Comparison of ENCODE assay signal across 9 mouse cellular contexts in genomic region chr14:15785230-15785629, GRCm38 (mm10).
DNase-seq lines count a peak whose midpoint lies in the region; ATAC-seq and TF ChIP-seq lines count a peak whose summit lies in the region.
"Had no signal": no experiment of that assay in that cellular context is flagged by ENCODE, and none has a peak within 500 bp of the region (broad histone marks: within the 10 kb centered on the region; RNA-seq: fewer than 3 reads in every experiment).

No protein-coding gene starts in this region.

- H3K9me3 ChIP-seq in forebrain, postnatal 0 days (ENCODE audit: low read length), result no peaks in the 10 kb centered on the region
- no peaks in the 10 kb centered on the region for H3K9me3 ChIP-seq in neural tube, embryonic 12.5 days
- H3K9me3 ChIP-seq in liver, embryonic 12.5 days (replicated peaks), result no peaks in the 10 kb centered on the region

- 41% methylated on average over 1 of the region's 1 CpGs for WGBS in forebrain, postnatal 0 days
- 58% methylated on average over 1 of the region's 1 CpGs for WGBS in neural tube, embryonic 12.5 days
- WGBS in liver, embryonic 12.5 days (ENCODE audit: insufficient replicate concordance), result 34% methylated on average over 1 of the region's 1 CpGs

- no peaks in the 10 kb centered on the region for H3K4me1 ChIP-seq in forebrain, postnatal 0 days (ENCODE audit: insufficient read depth)
- H3K4me1 ChIP-seq in neural tube, embryonic 12.5 days, result no peaks in the 10 kb centered on the region; the same call in 1 of the 2 replicates
- no peaks in the 10 kb centered on the region for H3K4me1 ChIP-seq in liver, embryonic 12.5 days

- no peak overlapping the region for H3K4me2 ChIP-seq in forebrain, postnatal 0 days (ENCODE audit: low read depth)
- H3K4me2 ChIP-seq in neural tube, embryonic 12.5 days (replicated peaks), result no peak overlapping the region
- H3K4me2 ChIP-seq in liver, embryonic 12.5 days, result no peak overlapping the region

- no peak overlapping the region for H3K4me3 ChIP-seq in forebrain, postnatal 0 days (ENCODE audit: low read depth, low read length)
- H3K4me3 ChIP-seq in neural tube, embryonic 12.5 days, result no peak overlapping the region
- no peak overlapping the region for H3K4me3 ChIP-seq in liver, embryonic 12.5 days

- peak; percentile 3 to 6 for DNase-seq in layer of hippocampus, adult 8-10 months (ENCODE audit: low spot score in 2 of 2)
- DNase-seq in layer of hippocampus, adult 18-20 months (ENCODE audit: low spot score in 2 of 2), result no peak
- peak; percentile 93 for DNase-seq in brain, adult 2 months (ENCODE audit: low read depth, low spot score)
- peak; percentile 39 for DNase-seq in forebrain, postnatal 0 days
- DNase-seq in spleen, postnatal 10 days (ENCODE audit: low spot score in 2 of 2), result no peak

- H3K9ac ChIP-seq in forebrain, postnatal 0 days, result no peak overlapping the region
- H3K9ac ChIP-seq in neural tube, embryonic 12.5 days, result no peak overlapping the region
- H3K9ac ChIP-seq in liver, embryonic 12.5 days, result no peak overlapping the region

- TF ChIP-seq CTCF in forebrain, postnatal 0 days (IDR thresholded peaks at IDR 0.05; ENCODE audit: low read depth), result no peak

- H3K27ac ChIP-seq in forebrain, postnatal 0 days (ENCODE audit: low read depth, low read length), result no peak overlapping the region
- H3K27ac ChIP-seq in neural tube, embryonic 12.5 days, result no peak overlapping the region; the same call in 1 of the 2 replicates
- no peak overlapping the region for H3K27ac ChIP-seq in liver, embryonic 12.5 days

- no peaks in the 10 kb centered on the region for H3K36me3 ChIP-seq in forebrain, postnatal 0 days (ENCODE audit: insufficient read depth)
- no peaks in the 10 kb centered on the region for H3K36me3 ChIP-seq in neural tube, embryonic 12.5 days
- no peaks in the 10 kb centered on the region for H3K36me3 ChIP-seq in liver, embryonic 12.5 days

- no peaks in the 10 kb centered on the region for H3K27me3 ChIP-seq in forebrain, postnatal 0 days (ENCODE audit: insufficient read depth, low read length)
- no peaks in the 10 kb centered on the region for H3K27me3 ChIP-seq in neural tube, embryonic 12.5 days (replicated peaks)
- no peaks in the 10 kb centered on the region for H3K27me3 ChIP-seq in liver, embryonic 12.5 days (replicated peaks)

- peak; percentile 43; the same call in 1 of the 2 replicates for ATAC-seq in forebrain, postnatal 0 days
- peak; percentile 88 for ATAC-seq in neural tube, embryonic 12.5 days (ENCODE audit: low FRiP score, low read depth)
- no peak for ATAC-seq in erythroid progenitor cell, adult 5-6 weeks (replicated peaks; ENCODE audit: low FRiP score, poor library complexity, severe bottlenecking)
- no peak for ATAC-seq in liver, embryonic 12.5 days
- ATAC-seq: Patski had no signal

Comparison
In these comparisons a context has a peak if more than half of its experiments do, and no peak if none do; other contexts are left out.
1. DNase-seq: peak in layer of hippocampus, adult 8-10 months (2 of 2), brain, adult 2 months (single experiment) and forebrain, postnatal 0 days (single experiment); none in layer of hippocampus, adult 18-20 months (0 of 2) and spleen, postnatal 10 days (0 of 2).
2. ATAC-seq: peak in forebrain, postnatal 0 days (single experiment) and neural tube, embryonic 12.5 days (single experiment); none in erythroid progenitor cell, adult 5-6 weeks (single experiment) and liver, embryonic 12.5 days (single experiment).